Mouse (Mus musculus): Measurements from ENCODE around the gene Rnf111.
A peak's percentile ranks its signal among the peaks of the same experiment; 100 is the strongest.
"Not testable (repeated sequence)": the region's sequence is repeated elsewhere in the genome, so short reads cannot be mapped to it uniquely, and the experiment has no call there.

Gene Rnf111

GRCm38 (mm10) chr9:70496990-70497389 lies 6.5 kb downstream of the Rnf111 start:
- DNase-seq (ENCODE audit: low spot score) = no peak

GRCm38 (mm10) chr9:70493038-70493437 lies 10.5 kb downstream of the Rnf111 start:
- no peak for DNase-seq (ENCODE audit: low spot score)

- no peak for DNase-seq (ENCODE audit: low spot score)
These were observed 12.3 kb downstream of the Rnf111 start for GRCm38 (mm10) chr9:70491176-70491575.

- no peak for DNase-seq (ENCODE audit: low spot score)
These were observed 16.1 kb downstream of the Rnf111 start for GRCm38 (mm10) chr9:70487401-70487800.

GRCm38 (mm10) chr9:70485840-70486239 lies 17.7 kb downstream of the Rnf111 start:
- no peak for DNase-seq (ENCODE audit: low spot score)

- no peak for DNase-seq (ENCODE audit: low spot score)
These were observed 20.0 kb downstream of the Rnf111 start for GRCm38 (mm10) chr9:70483495-70483894.

DNA sequence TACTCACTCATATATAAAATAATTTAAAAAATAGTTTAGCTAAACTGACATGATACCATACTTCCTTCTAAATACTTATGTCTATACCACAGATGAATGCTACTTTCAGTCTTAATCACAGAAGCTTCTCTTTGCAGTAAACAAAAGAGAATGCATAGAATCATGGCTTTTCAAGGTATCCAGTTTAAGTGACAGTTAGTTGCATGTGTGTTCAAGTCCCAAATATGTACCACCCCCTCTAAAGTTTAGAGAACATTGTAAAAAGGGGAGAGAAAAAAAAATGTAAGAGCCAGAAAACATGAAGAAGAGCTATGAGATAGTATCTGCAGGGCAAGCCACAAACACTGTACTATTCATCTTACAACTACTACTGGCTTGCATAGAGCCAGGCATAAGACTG lies 21.7 kb downstream of the Rnf111 start:
- DNase-seq (ENCODE audit: low spot score) = no peak

- no peak for DNase-seq (ENCODE audit: low spot score)
These were observed 26.3 kb downstream of the Rnf111 start for GRCm38 (mm10) chr9:70477229-70477628.

- no peak for DNase-seq (ENCODE audit: low spot score)
These were observed 27.7 kb downstream of the Rnf111 start for GRCm38 (mm10) chr9:70475777-70476270.

DNA sequence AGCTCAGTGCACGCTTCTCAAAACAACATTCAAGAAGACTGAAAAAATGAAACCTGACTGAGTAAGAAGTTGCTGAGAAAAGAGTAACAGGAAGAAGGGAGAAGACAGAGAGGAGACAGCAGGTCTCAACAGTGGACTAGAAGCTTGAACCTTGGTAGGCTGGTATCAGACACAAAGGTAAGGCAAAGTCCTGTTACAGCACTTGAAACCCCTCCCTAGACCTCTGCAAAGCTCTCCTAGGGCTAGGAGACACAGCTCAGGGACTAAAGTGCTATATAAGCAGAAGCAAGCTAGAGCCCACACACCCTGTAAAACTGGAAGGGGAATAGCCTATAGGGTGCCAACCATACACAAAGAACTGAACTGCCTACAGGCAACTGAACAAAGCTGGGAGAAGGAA lies 30.1 kb downstream of the Rnf111 start:
- DNase-seq (ENCODE audit: low spot score) = no peak

- not testable (repeated sequence) for DNase-seq (ENCODE audit: low spot score)
These were observed 40.4 kb downstream of the Rnf111 start for GRCm38 (mm10) chr9:70463091-70463490.

GRCm38 (mm10) chr9:70452371-70452770 lies 51.2 kb downstream of the Rnf111 start:
- DNase-seq (ENCODE audit: low spot score) = no peak

- no peak for DNase-seq (ENCODE audit: low spot score)
These were observed 54.5 kb downstream of the Rnf111 start for GRCm38 (mm10) chr9:70449072-70449471.

DNA sequence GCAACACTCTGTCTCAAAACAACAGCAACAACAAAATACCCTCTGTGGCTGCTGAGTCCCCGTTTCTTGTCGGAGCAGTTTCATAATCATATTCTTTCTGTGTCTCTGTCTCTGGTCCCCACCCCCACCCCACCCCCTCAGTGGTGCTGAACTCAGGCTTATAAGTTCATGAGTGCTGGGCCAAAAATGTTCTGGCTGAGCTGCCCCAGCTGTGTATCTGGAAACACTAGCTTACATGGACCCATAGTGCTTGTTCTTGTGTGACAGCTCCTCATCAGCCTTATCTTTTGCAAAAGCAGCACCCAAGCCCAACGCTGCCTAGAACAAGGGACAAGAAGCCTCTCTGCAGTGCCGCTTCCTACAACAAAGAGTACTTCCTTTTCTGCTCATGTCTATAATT lies 63.6 kb downstream of the Rnf111 start:
- DNase-seq (ENCODE audit: low spot score) = no peak

DNA sequence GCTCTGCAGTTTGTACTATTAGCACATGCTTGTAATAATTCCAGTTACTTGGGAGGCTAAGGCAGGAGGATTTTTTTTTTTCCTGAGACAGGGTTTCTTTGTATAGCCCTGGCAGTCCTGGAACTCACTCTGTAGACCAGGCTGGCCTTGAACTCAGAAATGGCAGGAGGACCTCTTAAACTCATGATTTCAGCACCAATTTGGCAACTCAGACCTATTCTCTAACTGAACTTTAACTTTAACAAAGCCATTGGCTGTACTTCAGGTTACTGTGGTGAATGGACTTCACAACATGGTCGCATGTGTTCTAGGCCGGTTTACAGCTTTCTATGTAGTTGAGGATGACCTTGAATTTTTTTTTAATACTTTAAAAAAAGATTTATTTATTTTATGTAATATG lies 80.9 kb downstream of the Rnf111 start:
- no peak for DNase-seq (ENCODE audit: low spot score)

GRCm38 (mm10) chr9:70421257-70422056 lies 82.1 kb downstream of the Rnf111 start, which contains the start of gene Ccnb2:
Gene Ccnb2, minus strand, starts transcription at chr9:70421547.
- DNase-seq (ENCODE audit: low spot score) = peak; percentile 65

GRCm38 (mm10) chr9:70416412-70416811 lies 87.1 kb downstream of the Rnf111 start:
- DNase-seq (ENCODE audit: low spot score) = no peak

- no peak for DNase-seq (ENCODE audit: low spot score)
These were observed 90.5 kb downstream of the Rnf111 start for GRCm38 (mm10) chr9:70413038-70413437.

DNA sequence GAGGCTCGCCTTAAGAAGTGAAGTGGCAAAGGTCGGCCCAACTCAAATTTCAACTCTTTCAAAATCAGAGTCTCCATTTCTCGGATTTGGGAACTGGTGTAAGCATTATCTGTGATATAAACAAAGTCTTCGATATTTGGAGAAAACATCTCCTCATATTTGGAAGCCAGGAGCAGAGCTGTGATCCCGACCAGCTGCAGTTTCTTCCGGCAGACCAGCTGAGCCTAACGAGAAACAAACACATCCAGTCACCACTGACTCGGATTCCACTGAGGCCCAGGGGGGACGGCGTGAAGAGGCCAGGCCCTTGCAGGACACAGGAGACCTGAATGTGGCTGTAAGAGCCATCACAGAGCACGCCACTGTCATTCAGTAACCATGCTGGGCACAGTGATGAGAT lies 92.9 kb downstream of the Rnf111 start:
- no peak for DNase-seq (ENCODE audit: low spot score)

DNA sequence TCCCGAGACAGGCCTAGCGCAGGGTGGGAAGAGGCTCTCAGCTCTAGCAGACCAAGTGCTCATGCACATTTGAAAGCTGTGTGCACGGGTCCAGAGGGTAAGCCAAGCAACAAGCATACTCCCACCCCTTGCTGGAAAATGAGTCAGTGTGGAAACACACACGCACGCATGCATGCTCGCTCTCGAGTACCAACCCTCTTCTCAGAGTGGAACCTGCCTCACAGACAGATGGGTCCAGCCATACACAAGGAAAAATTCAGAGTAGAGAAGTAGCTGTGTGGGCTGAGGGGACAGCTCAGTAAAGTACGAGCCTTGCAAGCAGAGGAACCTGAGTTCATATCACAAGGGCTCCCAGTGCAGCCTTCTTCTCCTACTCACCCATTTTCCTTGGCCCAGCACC lies 93.8 kb downstream of the Rnf111 start:
- no peak for DNase-seq (ENCODE audit: low spot score)

GRCm38 (mm10) chr9:70408791-70409190 lies 94.7 kb downstream of the Rnf111 start:
- peak; percentile 14 for DNase-seq (ENCODE audit: low spot score)

GRCm38 (mm10) chr9:70406596-70406995 lies 96.9 kb downstream of the Rnf111 start:
- no peak for DNase-seq (ENCODE audit: low spot score)

DNA sequence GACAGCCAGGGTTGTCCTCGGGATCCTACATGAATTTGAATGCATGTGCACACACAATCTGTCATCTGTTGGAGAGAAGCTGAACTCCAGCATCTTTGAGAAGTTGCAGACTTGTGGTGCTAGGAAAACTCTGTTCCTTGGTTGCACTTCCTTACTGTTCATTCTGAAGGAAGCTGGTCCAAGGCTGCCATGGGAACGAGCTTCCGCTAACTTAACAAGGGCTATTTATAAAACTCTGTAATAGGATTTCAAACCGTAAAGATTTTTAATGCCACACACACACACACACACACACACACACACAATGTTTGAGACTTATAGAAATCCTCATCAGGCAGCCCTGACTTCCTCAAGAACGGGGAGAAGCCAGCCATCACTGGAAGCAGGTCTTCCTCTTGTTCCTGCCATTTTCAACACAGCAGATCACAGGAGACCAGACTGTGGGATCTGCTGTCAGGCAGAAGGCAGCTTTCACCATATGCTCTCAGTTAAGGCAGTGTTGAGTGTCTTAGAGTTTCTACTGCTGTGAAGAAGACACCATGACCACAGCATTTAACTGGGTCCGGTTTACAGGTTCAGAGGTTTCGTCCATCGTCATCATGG lies 101.5 kb downstream of the Rnf111 start:
- DNase-seq (ENCODE audit: low spot score) = no peak
